Mouse (Mus musculus): ENCODE data around the gene Elane.

DNA sequence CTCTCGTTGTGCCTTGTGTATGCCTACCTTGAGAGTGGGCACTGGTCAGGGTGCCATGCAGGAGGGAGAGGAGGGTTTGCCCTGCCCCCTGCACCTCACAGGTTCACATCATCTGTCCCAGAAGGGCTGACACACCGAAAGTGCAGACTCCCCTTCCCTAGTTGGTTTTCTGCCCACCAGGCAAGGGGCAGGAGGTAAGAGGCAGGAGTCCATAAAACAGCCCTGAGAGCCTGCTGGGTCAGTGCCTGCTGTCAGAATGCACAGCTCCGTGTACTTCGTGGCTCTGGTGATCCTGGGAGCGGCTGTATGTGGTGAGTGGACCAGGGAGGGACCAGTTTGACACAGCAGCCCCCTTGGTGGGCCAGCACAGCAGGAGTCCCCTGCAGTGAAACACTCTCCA is 4.6 kb downstream of the Elane start, which contains the start of gene Cfd:
- TF ChIP-seq CTCF (IDR thresholded peaks at IDR 0.05) (no peak), EP300 (IDR thresholded peaks at IDR 0.05) (no peak)

Data from lung, postnatal 0 days (tissue).